In the genomic region with DNA sequence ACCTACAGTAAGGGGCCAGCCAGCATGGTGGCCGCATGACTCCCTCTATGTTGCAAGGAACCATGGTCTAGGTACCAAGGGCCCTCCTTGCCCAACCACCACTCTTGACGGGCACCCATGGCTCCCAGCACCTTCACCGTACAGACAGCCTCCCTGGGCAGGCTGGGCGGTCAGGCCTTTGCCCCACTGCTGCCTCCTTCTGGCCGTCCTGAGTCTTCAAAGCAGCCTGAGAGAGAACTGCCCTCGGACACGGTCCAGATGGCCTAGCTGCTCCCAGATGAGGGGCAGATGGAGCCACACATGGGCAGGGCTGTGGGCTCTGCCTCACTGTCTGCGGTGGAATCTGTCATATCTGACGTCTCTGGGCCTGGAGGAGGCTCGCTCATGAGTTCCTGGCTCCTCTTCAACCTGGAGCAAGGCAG, we compare ENCODE assay signal across 10 mouse cellular contexts. TPM values are rescaled to one million over a fixed set of nuclear protein-coding genes. Genes with fewer than 3 reads are reported as not detected.
DNase-seq lines count a peak whose midpoint lies in the region; ATAC-seq lines count a peak whose summit lies in the region.
"Had no signal": no experiment of that assay in that cellular context is flagged by ENCODE, and none has a peak within 500 bp of the region (broad histone marks: within the 10 kb centered on the region; RNA-seq: fewer than 3 reads in every experiment).

No protein-coding gene starts in this region.

- intact Hi-C loops in left cerebral cortex, postnatal 4 days (cut with DNase I) = no loop called here
- intact Hi-C loops in left cerebral cortex, postnatal 14 days (cut with DNase I) = no loop called here
- intact Hi-C loops in left cerebral cortex, postnatal 10 days (cut with DNase I) = no loop called here

- 64% methylated on average over 10 of the region's 10 CpGs for WGBS in hindbrain, embryonic 11.5 days
- 50% methylated on average over 10 of the region's 10 CpGs for WGBS in neural tube, embryonic 15.5 days

- no peaks in the 10 kb centered on the region for H3K4me1 ChIP-seq in hindbrain, embryonic 11.5 days (replicated peaks; ENCODE audit: control insufficient read depth, insufficient read depth, low read length)
- H3K4me1 ChIP-seq in neural tube, embryonic 15.5 days = no peaks in the 10 kb centered on the region

- peak; percentile 72 for DNase-seq in cerebellum, adult 11-12 months
- no peak for DNase-seq in cerebellum, adult 11 months
- peak; percentile 75 for DNase-seq in left cerebral cortex, postnatal 4 days
- DNase-seq in left cerebral cortex, postnatal 14 days (ENCODE audit: low spot score in 2 of 2) = no peak
- peak; percentile 63 for DNase-seq in hindbrain, embryonic 11.5 days (ENCODE audit: low spot score)
- no peak for DNase-seq in left cerebral cortex, postnatal 10 days (ENCODE audit: extremely low spot score in 1 of 2, low spot score in 2 of 2)
- no peak for DNase-seq in right cerebral cortex, adult 2 months (ENCODE audit: low spot score in 2 of 2)
- DNase-seq: B cell, adult 2 months; thymus, postnatal 14 days had no signal

- H3K27ac ChIP-seq in hindbrain, embryonic 11.5 days (ENCODE audit: low read depth, low read length) = no peak overlapping the region
- H3K27ac ChIP-seq in neural tube, embryonic 15.5 days (replicated peaks) = no peak overlapping the region

- no peaks in the 10 kb centered on the region for H3K27me3 ChIP-seq in hindbrain, embryonic 11.5 days (ENCODE audit: control insufficient read depth, insufficient read depth, low read length)
- H3K27me3 ChIP-seq in neural tube, embryonic 15.5 days (replicated peaks) = no peaks in the 10 kb centered on the region

- no peaks in the 10 kb centered on the region for H3K9me3 ChIP-seq in hindbrain, embryonic 11.5 days (ENCODE audit: control insufficient read depth, low read length)
- H3K9me3 ChIP-seq in neural tube, embryonic 15.5 days (replicated peaks) = no peaks in the 10 kb centered on the region

- ATAC-seq in hindbrain, embryonic 11.5 days (ENCODE audit: low FRiP score) = peak; percentile 75
- 0 out of 2 replicates have a peak, but pooled peaks have one; percentile 29 for ATAC-seq in neural tube, embryonic 15.5 days (ENCODE audit: low FRiP score)

- no peak overlapping the region for H3K4me2 ChIP-seq in hindbrain, embryonic 11.5 days (replicated peaks; ENCODE audit: low read depth, low read length)
- H3K4me2 ChIP-seq in neural tube, embryonic 15.5 days = no peak overlapping the region

- H3K36me3 ChIP-seq in hindbrain, embryonic 11.5 days (ENCODE audit: control insufficient read depth, insufficient read depth, low read length) = no peaks in the 10 kb centered on the region
- H3K36me3 ChIP-seq in neural tube, embryonic 15.5 days = peaks cover 24% of the 10 kb centered on the region

- no peak overlapping the region for H3K9ac ChIP-seq in hindbrain, embryonic 11.5 days (ENCODE audit: low read depth, low read length)
- no peak overlapping the region for H3K9ac ChIP-seq in neural tube, embryonic 15.5 days (replicated peaks)

- no peak overlapping the region for H3K4me3 ChIP-seq in hindbrain, embryonic 11.5 days (ENCODE audit: low read depth, low read length)
- no peak overlapping the region for H3K4me3 ChIP-seq in neural tube, embryonic 15.5 days (replicated peaks)

RNA-seq across cellular contexts. Expression of gene Dpysl4, which starts 18.2 kb away (rescaled TPM):
- 100 to 1,000 TPM; 101 to 108 TPM for total RNA-seq in left cerebral cortex, postnatal 4 days (2021)
- total RNA-seq in left cerebral cortex, postnatal 14 days (2021) = 100 to 1,000 TPM; 103 to 107 TPM
- 231 and 251 TPM in 2 replicates for polyA plus RNA-seq in hindbrain, embryonic 11.5 days (2014; fragmentation: Nextera tagmentation; extraction: Ambion mirVana)
- polyA plus RNA-seq in neural tube, embryonic 15.5 days (2015; fragmentation: Nextera tagmentation; extraction: Ambion mirVana) = 153 and 181 TPM in 2 replicates
- total RNA-seq in left cerebral cortex, postnatal 10 days (2021) = 100 to 1,000 TPM; 119 to 126 TPM

Comparison
In these comparisons a context has a peak if more than half of its experiments do, and no peak if none do; other contexts are left out.
1. DNase-seq: peak in cerebellum, adult 11-12 months (single experiment), left cerebral cortex, postnatal 4 days (single experiment) and hindbrain, embryonic 11.5 days (single experiment); none in cerebellum, adult 11 months (single experiment), left cerebral cortex, postnatal 14 days (0 of 2), left cerebral cortex, postnatal 10 days (0 of 2) and right cerebral cortex, adult 2 months (0 of 2).